Mouse (Mus musculus) adrenal gland, postnatal 14 days (tissue): ENCODE results near the gene Edem1. TPM values are rescaled to one million over a fixed set of nuclear protein-coding genes. Genes with fewer than 3 reads are reported as not detected.
"Not testable (repeated sequence)": the region's sequence is repeated elsewhere in the genome, so short reads cannot be mapped to it uniquely, and the experiment has no call there.

ENCODE experiments used
- DNase-seq: peaks from one replicate; pipeline ENCODE4 v3.0.0; 2021; ENCODE audit warnings: mixed read lengths
- total RNA-seq: library from RNA; stranded (reverse); gene quantifications from 2 replicates; pipeline ENCODE4 v1.2.3, GENCODE M21; 2021

Gene Edem1
- total RNA-seq, 1 experiment from 2014 or later = 73.2 TPM

GRCm38 (mm10) chr6:108829386-108830370 is 1.2 kb downstream of the Edem1 start:
- peak; percentile 59 for DNase-seq

- DNase-seq = no peak
Measured at GRCm38 (mm10) chr6:108832170-108832569, 3.7 kb downstream of the Edem1 start.

- no peak for DNase-seq
Measured at GRCm38 (mm10) chr6:108832989-108833388, 4.5 kb downstream of the Edem1 start.

GRCm38 (mm10) chr6:108833963-108834697 is 5.7 kb downstream of the Edem1 start:
- no peak for DNase-seq

GRCm38 (mm10) chr6:108835765-108836691 is 7.6 kb downstream of the Edem1 start:
- DNase-seq = peak; percentile 71

GRCm38 (mm10) chr6:108837081-108837480 is 8.6 kb downstream of the Edem1 start:
- no peak for DNase-seq

- no peak for DNase-seq
Measured at GRCm38 (mm10) chr6:108837958-108838357, 9.5 kb downstream of the Edem1 start.

- DNase-seq = no peak
Measured at GRCm38 (mm10) chr6:108839432-108839831, 11.0 kb downstream of the Edem1 start.

- DNase-seq = no peak
Measured at GRCm38 (mm10) chr6:108840861-108841640, 12.6 kb downstream of the Edem1 start.

GRCm38 (mm10) chr6:108843664-108844063 is 15.2 kb downstream of the Edem1 start:
- DNase-seq = peak; percentile 27

GRCm38 (mm10) chr6:108844093-108844492 is 15.7 kb downstream of the Edem1 start:
- DNase-seq = no peak

- DNase-seq = no peak
Measured at GRCm38 (mm10) chr6:108844771-108845170, 16.3 kb downstream of the Edem1 start.

- no peak for DNase-seq
Measured at GRCm38 (mm10) chr6:108852088-108852670, 23.7 kb downstream of the Edem1 start.

- DNase-seq = no peak
Measured at GRCm38 (mm10) chr6:108852986-108853385, 24.5 kb downstream of the Edem1 start.

- DNase-seq = no peak
Measured at GRCm38 (mm10) chr6:108858583-108858982, 30.1 kb downstream of the Edem1 start.

- DNase-seq = no peak
Measured at GRCm38 (mm10) chr6:108861226-108861625, 32.8 kb downstream of the Edem1 start.

- DNase-seq = peak; percentile 64
Measured at GRCm38 (mm10) chr6:108862548-108862947, 34.1 kb downstream of the Edem1 start.

- DNase-seq = no peak
Measured at GRCm38 (mm10) chr6:108866317-108866716, 37.9 kb downstream of the Edem1 start.

GRCm38 (mm10) chr6:108869031-108869430 is 40.6 kb downstream of the Edem1 start:
- DNase-seq = not testable (repeated sequence)

GRCm38 (mm10) chr6:108870421-108870820 is 42.0 kb downstream of the Edem1 start:
- no peak for DNase-seq

- peak; percentile 33 for DNase-seq
Measured at GRCm38 (mm10) chr6:108871251-108871650, 42.8 kb downstream of the Edem1 start.
